ENCODE assay signal across 27 mouse cellular contexts in the genomic region with DNA sequence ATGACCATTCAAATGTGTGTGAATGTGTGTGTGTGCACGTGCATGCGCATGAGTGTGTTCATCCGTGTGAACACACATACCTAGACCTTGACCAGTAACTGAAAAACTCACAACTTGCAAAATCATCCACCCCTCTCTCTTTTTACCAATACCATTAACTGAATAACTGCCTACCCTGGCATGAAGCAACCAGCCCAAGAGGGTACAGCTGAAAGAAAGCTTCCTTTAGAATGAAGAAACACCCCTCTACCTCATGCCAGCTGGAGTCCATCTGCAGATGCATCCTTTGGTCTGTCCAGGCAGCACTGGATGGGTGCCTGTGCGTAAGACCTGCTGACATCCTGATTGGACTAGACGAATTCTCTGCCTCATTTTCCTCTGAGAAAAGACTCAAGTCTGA.
"Had no signal": no experiment of that assay in that cellular context is flagged by ENCODE, and none has a peak within 500 bp of the region (broad histone marks: within the 10 kb centered on the region; RNA-seq: fewer than 3 reads in every experiment).

No protein-coding gene starts in this region.

- H3K9ac ChIP-seq: heart, embryonic 13.5 days; heart, embryonic 15.5 days; hindbrain, embryonic 13.5 days; hindbrain, embryonic 15.5 days; kidney, embryonic 15.5 days; limb, embryonic 13.5 days; limb, embryonic 15.5 days; liver, embryonic 12.5 days; liver, embryonic 14.5 days had no signal

- H3K4me1 ChIP-seq: hindbrain, embryonic 15.5 days; kidney, embryonic 15.5 days; limb, embryonic 13.5 days; limb, embryonic 15.5 days had no signal

- H3K36me3 ChIP-seq: heart, embryonic 10.5 days; heart, embryonic 15.5 days; hindbrain, embryonic 13.5 days; hindbrain, embryonic 15.5 days; kidney, embryonic 15.5 days; liver, embryonic 12.5 days had no signal

- DNase-seq: gastrocnemius, adult 2 months; gastrocnemius, postnatal 10 days; gastrocnemius, postnatal 25 days; heart, adult 18-20 months; heart, postnatal 14 days; heart, postnatal 36 days; kidney, adult 11 months; kidney, adult 2 months; kidney, adult 9 months; kidney, postnatal 14 days; kidney, postnatal 36 days; layer of hippocampus, adult 9-11 months; layer of hippocampus, postnatal 36 days; left cerebral cortex, postnatal 4 days had no signal

- ATAC-seq: hindbrain, postnatal 0 days; intestine, embryonic 16.5 days; liver, embryonic 12.5 days had no signal

- H3K4me2 ChIP-seq: heart, embryonic 13.5 days; heart, embryonic 15.5 days; hindbrain, embryonic 13.5 days; hindbrain, embryonic 15.5 days; kidney, embryonic 15.5 days; limb, embryonic 13.5 days; limb, embryonic 15.5 days; liver, embryonic 12.5 days had no signal

- H3K4me3 ChIP-seq: gastrocnemius, adult 2 months; heart, embryonic 10.5 days; heart, embryonic 13.5 days; heart, embryonic 15.5 days; hindbrain, embryonic 13.5 days; hindbrain, embryonic 15.5 days; kidney, embryonic 15.5 days; limb, embryonic 13.5 days; limb, embryonic 15.5 days; liver, embryonic 12.5 days had no signal

- H3K27ac ChIP-seq: gastrocnemius, adult 2 months; heart, embryonic 10.5 days; heart, embryonic 13.5 days; heart, embryonic 15.5 days; hindbrain, embryonic 13.5 days; hindbrain, embryonic 15.5 days; hindbrain, postnatal 0 days; kidney, embryonic 15.5 days; kidney, postnatal 0 days; limb, embryonic 13.5 days; limb, embryonic 15.5 days; liver, embryonic 12.5 days; liver, embryonic 14.5 days had no signal

- H3K27me3 ChIP-seq: heart, embryonic 13.5 days; heart, embryonic 15.5 days; hindbrain, embryonic 13.5 days; hindbrain, embryonic 15.5 days; kidney, embryonic 15.5 days; limb, embryonic 13.5 days; limb, embryonic 15.5 days; liver, embryonic 12.5 days had no signal

- H3K9me3 ChIP-seq: heart, embryonic 10.5 days; heart, embryonic 15.5 days; hindbrain, embryonic 15.5 days; kidney, embryonic 15.5 days; limb, embryonic 15.5 days; liver, embryonic 12.5 days had no signal
